ENCODE assay signal across 9 mouse cellular contexts in genomic region chr14:67135221-67136140, GRCm38 (mm10).
A peak's percentile ranks its signal among the peaks of the same experiment; 100 is the strongest.
DNase-seq lines count a peak whose midpoint lies in the region; ATAC-seq and TF ChIP-seq lines count a peak whose summit lies in the region.
"Had no signal": no experiment of that assay in that cellular context is flagged by ENCODE, and none has a peak within 500 bp of the region (broad histone marks: within the 10 kb centered on the region; RNA-seq: fewer than 3 reads in every experiment).

No protein-coding gene starts in this region.

- TF ChIP-seq POLR2A in lung, adult 2 months (IDR thresholded peaks at IDR 0.05; ENCODE audit: borderline replicate concordance, extremely low read depth, low read depth, low read length) = no peak

- no peaks in the 10 kb centered on the region for H3K9me3 ChIP-seq in hindbrain, embryonic 10.5 days

- no peak for ATAC-seq in erythroid progenitor cell, adult 5-6 weeks (replicated peaks; ENCODE audit: low FRiP score, poor library complexity, severe bottlenecking)

- H3K27me3 ChIP-seq in hindbrain, embryonic 10.5 days (ENCODE audit: insufficient read depth, poor library complexity, severe bottlenecking) = 0 out of 2 replicates have a peak, but pooled peaks cover 5% of the 10 kb centered on the region

- H3K4me1 ChIP-seq in lung, adult 2 months (ENCODE audit: control insufficient read depth, insufficient read depth, low read length) = peaks cover 4% of the 10 kb centered on the region
- peaks cover 36% of the 10 kb centered on the region for H3K4me1 ChIP-seq in hindbrain, embryonic 10.5 days (replicated peaks)

- H3K36me3 ChIP-seq in hindbrain, embryonic 10.5 days = no peaks in the 10 kb centered on the region

- no peak for TF ChIP-seq CTCF in lung, adult 2 months (IDR thresholded peaks at IDR 0.05; ENCODE audit: insufficient read depth, low read length)
- peak; percentile 46 for TF ChIP-seq CTCF in layer of hippocampus, adult 2 months (conservative IDR thresholded peaks at IDR 0.05)

- WGBS in lung, adult 2 months = 17% methylated on average over 18 of the region's 18 CpGs
- WGBS in hindbrain, embryonic 10.5 days = 48% methylated on average over 18 of the region's 18 CpGs

- H3K4me3 ChIP-seq in lung, adult 2 months (replicated peaks; ENCODE audit: extremely low read depth, low read depth, low read length) = no peak overlapping the region
- no peak overlapping the region for H3K4me3 ChIP-seq in hindbrain, embryonic 10.5 days
- H3K4me3 ChIP-seq in layer of hippocampus, adult 2 months = peak overlapping the region; percentile 34
- H3K4me3 ChIP-seq: erythroblast, embryonic 14.5 days had no signal

- DNase-seq in lung, adult 18-20 months = peak; percentile 50 to 55
- DNase-seq in lung, adult 2 months = no peak
- peak; percentile 60 to 64 for DNase-seq in frontal cortex, adult 2 months (ENCODE audit: extremely low spot score in 1 of 2, low spot score in 1 of 2)
- no peak for DNase-seq in hindbrain, embryonic 10.5 days (ENCODE audit: low spot score)
- peak; percentile 47 to 68 for DNase-seq in layer of hippocampus, adult 2 months (ENCODE audit: low spot score in 2 of 2)
- DNase-seq in lung, postnatal 4 days = peak; percentile 72 to 83
- peak; percentile 74 for DNase-seq in skeletal muscle tissue, adult 2 months (ENCODE audit: low read depth, low spot score)

- H3K27ac ChIP-seq in hindbrain, embryonic 10.5 days = peak overlapping the region; percentile 60
- peak overlapping the region; percentile 91 for H3K27ac ChIP-seq in layer of hippocampus, adult 2 months

Comparison
In these comparisons a context has a peak if more than half of its experiments do, and no peak if none do; other contexts are left out.
1. DNase-seq: peak in lung, adult 18-20 months (2 of 2), frontal cortex, adult 2 months (2 of 2), layer of hippocampus, adult 2 months (2 of 2), lung, postnatal 4 days (2 of 2) and skeletal muscle tissue, adult 2 months (single experiment); none in lung, adult 2 months (single experiment) and hindbrain, embryonic 10.5 days (single experiment).